Mouse (Mus musculus): ENCODE measurements around the gene Fntb.
"Not testable (repeated sequence)": the region's sequence is repeated elsewhere in the genome, so short reads cannot be mapped to it uniquely, and the experiment has no call there.

The Fntb gene

GRCm38 (mm10) chr12:76837101-76837843 is 71.9 kb downstream of the Fntb start:
- in situ Hi-C loops (cut with MboI, MseI) = loop anchor here (5.0 kb wide), 1 partner anchor 125 kb away; the partner anchor contains the start of gene Max

- in situ Hi-C loops (cut with MboI, MseI) = loop anchor here (5.0 kb wide), 1 partner anchor 124 kb away; the partner anchor contains the start of gene Max
Measured at GRCm38 (mm10) chr12:76837844-76838650, 72.7 kb downstream of the Fntb start.

GRCm38 (mm10) chr12:76839298-76839697 is 73.9 kb downstream of the Fntb start:
- in situ Hi-C loops (cut with MboI, MseI) = loop anchor here (5.0 kb wide), 1 partner anchor 123 kb away; the partner anchor contains the start of gene Max

GRCm38 (mm10) chr12:76840081-76840480 is 74.7 kb downstream of the Fntb start:
- in situ Hi-C loops (cut with MboI, MseI) = loop anchor here (10.0 kb wide), 1 partner anchor 105 kb away; no protein-coding TSS in a partner anchor

DNA sequence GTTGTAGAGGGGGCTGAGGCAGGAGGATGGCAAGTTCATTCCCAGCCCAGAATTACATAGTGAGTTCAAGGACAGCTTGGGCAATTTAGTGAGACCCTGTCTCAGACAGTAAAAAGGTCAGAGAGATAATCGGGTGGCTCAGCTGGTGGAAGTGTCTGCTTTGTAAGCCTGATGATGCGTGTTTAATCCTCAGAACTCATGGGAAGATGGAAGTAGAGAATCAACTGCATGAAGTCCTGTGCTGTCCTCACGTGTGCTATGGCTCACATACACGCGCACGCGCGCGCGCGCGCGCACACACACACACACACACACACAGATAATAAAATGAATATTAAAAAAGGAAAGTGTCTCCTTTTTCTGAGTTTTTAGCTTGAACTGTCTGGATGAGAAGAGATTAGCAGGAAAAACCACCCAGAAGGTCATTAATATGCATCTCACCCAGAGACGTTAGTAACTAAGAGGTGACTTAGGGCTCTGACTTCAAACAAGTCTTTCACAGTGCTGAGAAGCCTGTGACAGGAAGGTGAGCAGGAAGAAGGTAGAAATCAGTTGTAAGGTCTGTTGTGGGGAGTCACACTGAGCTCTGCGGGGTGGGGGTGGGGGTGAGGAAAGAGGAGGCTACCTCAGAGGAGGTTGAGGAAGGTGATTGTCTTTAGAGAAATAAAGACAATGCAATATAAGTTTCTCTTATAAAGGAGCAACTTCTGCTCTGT is 79.1 kb downstream of the Fntb start:
- in situ Hi-C loops (cut with MboI, MseI) = loop anchor here (10.0 kb wide), 1 partner anchor 100 kb away; no protein-coding TSS in a partner anchor

- in situ Hi-C loops (cut with MboI, MseI) = no loop called here
Measured at GRCm38 (mm10) chr12:76852419-76852818, 87.0 kb downstream of the Fntb start.

- in situ Hi-C loops (cut with MboI, MseI) = no loop called here
Measured at GRCm38 (mm10) chr12:76853378-76854142, 88.2 kb downstream of the Fntb start.

- in situ Hi-C loops (cut with MboI, MseI) = no loop called here
Measured at GRCm38 (mm10) chr12:76857087-76857486, 91.7 kb downstream of the Fntb start.

DNA sequence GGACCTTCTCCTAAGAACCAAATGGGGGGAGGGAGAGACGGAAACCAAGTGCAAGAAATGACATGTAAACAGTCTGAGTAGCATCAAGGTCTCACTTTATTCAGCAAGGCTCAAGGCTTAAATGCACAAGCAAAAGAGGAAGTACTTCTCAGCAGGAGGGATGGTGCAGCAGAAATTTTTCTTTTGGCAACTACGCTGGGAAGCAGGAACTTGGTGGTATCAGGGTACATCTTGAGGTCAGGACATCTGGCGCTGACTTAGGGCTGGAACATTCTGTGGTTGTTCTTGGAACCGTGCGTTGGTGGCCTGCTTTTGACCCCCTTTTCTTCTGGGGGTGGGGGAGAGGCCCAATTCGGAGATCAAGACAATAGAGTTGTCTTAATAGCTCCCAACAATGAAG is 93.4 kb downstream of the Fntb start:
- in situ Hi-C loops (cut with MboI, MseI) = not testable (repeated sequence)

GRCm38 (mm10) chr12:76863651-76864050 is 98.3 kb downstream of the Fntb start:
- in situ Hi-C loops (cut with MboI, MseI) = no loop called here

- in situ Hi-C loops (cut with MboI, MseI) = no loop called here
Measured at GRCm38 (mm10) chr12:76865266-76865665, 99.9 kb downstream of the Fntb start.

- in situ Hi-C loops (cut with MboI, MseI) = no loop called here
Measured at GRCm38 (mm10) chr12:76867586-76868280, 102.3 kb downstream of the Fntb start.

DNA sequence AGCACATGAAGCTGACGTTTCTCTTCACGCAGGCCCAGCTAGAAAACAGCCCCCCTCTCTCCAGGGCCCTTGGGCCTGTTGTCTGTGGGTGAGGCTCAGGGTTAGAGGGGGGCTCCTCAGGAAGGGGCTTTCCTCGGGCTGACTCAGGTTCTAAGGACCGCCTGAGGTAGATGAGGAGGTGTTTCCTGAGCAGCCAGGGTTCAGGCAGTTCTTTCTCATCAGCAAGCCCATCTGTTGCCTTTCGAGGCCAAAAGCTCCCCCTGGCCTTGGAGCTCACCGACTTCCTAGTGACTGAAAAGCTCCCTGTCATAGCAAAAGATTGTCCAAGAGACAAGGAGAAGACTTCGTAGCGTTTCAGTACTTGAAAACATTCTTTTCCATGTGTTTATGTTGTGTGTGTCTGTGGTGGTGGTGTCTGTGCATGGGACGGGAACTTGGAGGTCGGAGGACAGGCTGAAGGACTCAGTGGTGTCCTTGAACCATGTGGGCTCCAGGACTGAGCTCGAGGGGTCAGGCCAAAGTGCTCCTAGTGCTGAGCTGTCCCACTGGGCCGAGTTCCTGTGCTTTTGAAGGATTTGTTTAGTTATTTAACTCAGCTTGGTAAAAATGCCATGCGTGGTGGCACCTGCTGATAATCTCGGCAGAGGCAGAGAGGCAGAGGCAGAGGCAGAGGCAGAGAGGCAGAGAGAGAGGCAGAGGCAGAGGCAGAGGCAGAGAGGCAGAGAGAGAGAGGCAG is 103.2 kb downstream of the Fntb start:
- in situ Hi-C loops (cut with MboI, MseI) = no loop called here

DNA sequence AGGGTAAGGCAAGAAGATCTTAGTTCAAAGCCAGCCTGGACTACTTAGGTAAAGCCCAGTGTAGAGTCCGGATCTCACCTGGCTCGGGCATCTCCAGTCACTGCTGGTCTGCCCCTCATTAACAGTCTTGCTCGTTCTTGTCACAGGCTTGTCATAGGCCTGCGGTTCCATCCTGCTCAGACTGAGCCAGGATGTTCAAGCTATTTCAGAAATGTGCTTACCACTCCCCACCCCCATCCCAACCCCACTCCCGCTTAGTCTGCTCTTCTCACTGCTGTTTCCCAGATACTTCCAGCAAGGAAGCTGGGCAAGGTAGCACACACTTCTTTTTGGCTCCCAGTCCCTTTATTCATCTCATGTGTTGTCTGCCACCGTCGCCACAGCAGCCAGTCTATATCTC is 104.2 kb downstream of the Fntb start:
- in situ Hi-C loops (cut with MboI, MseI) = no loop called here

- in situ Hi-C loops (cut with MboI, MseI) = no loop called here
Measured at GRCm38 (mm10) chr12:76872767-76873316, 107.5 kb downstream of the Fntb start.

DNA sequence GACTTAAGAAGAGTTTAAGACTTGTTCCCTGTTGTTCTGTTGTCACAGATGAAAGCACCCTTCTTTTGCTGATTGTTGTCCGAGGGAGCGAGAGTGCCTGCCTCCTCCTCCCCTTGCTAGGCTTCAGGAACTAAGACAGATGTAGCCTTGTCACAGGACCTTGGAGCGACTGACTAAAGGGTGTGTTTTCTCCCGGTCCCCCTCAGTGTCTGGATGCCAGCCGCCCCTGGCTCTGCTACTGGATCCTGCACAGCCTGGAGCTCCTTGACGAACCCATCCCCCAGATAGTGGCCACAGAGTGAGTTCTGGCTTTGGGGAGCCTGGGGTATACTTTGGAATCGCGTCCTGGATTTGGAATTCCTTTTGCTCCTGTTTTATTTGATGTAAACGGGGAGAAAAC is 109.4 kb downstream of the Fntb start:
- in situ Hi-C loops (cut with MboI, MseI) = no loop called here

DNA sequence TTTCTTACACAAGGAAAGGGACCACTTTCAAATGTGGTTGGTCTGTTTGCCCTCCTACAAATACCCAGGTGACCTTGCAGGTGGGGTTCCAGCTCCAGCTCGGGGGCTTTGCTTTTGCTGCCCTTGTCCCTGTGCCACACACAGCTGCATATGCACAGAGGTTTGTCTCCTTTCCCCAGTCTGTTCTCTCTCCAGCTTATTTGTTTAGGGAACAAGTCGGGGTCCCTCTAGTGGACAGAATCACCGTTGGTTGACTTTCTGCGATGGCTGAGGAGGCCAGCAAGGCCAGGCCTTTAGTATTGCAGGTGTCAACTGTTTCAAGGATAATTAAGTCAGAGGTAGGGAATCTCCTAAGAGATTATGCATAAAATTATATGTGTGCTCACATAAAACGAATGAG is 113.9 kb downstream of the Fntb start:
- in situ Hi-C loops (cut with MboI, MseI) = no loop called here

GRCm38 (mm10) chr12:76880131-76880530 is 114.7 kb downstream of the Fntb start:
- in situ Hi-C loops (cut with MboI, MseI) = no loop called here

GRCm38 (mm10) chr12:76883824-76884223 is 118.4 kb downstream of the Fntb start:
- in situ Hi-C loops (cut with MboI, MseI) = no loop called here

Measured in T-helper 2 cell (primary cell).